Mouse (Mus musculus): Measurements from ENCODE around the gene Msh4.

GRCm38 (mm10) chr3:153832654-153832945 lies 73.3 kb downstream of the Msh4 start:
- TF ChIP-seq EP300 (IDR thresholded peaks at IDR 0.05; ENCODE audit: low read depth) (no peak), CTCF (IDR thresholded peaks at IDR 0.05; ENCODE audit: low read depth) (no peak)
